Mouse (Mus musculus) spleen, postnatal 4 days (tissue): ENCODE measurements around the gene Lonp2.

Source experiments
- DNase-seq, 2 experiments: peaks; one replicate each; pipeline ENCODE4 v3.0.0; 2022; ENCODE audit warnings: low spot score in 2 of 2

The Lonp2 gene

DNA sequence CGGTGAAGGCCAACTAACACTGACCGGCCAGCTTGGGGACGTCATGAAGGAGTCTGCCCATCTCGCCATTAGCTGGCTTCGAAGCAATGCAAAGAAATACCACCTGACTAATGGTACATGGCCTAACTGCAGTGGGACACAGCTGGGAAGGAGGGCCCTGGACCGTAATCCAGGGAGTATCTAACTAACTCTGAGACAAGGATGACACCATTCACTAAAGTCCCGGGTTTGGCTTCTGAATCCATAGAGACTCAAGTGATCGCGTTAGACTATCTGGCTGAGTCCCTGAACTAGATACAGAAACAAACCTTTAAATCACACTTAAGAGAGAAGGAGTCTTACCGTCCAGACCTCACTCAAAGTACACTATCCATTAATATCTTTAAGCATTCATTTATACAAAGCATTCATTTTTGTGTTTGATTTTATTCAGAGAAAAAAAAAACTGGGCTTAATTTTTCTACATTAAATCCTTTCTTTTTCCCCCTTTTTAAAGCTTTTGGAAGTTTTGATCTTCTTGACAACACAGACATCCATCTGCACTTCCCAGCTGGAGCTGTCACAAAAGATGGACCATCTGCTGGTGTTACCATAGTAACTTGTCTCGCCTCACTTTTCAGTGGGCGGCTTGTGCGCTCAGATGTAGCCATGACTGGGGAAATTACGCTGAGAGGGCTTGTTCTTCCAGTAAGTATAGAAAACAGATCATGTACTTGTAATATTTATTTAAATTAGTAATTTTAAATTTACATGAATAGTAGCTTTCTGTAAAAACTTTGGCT, 89.8 kb downstream of the Lonp2 start:
- DNase-seq: no peak

- DNase-seq: no peak
These were observed 94.6 kb downstream of the Lonp2 start for GRCm38 (mm10) chr8:86718332-86718994.

DNA sequence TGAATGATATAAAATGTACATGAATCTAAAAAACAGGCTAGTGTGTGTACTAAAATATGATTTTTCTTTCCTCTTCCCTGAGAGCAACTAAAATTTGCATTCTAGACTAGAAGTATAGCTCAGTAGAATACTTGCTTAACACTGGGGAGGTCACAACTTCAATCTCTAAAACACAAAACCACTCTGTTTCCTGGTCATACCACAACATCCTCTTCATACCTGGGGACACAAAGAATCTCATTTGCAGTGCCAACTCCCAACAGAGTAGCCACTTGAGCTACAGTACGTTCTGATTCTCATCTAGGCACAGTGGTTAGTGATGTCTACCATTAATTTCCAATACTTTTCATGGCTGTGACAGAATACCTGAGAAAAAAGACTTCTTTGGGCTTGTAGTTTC, 95.5 kb downstream of the Lonp2 start:
- no peak for DNase-seq

- no peak for DNase-seq
These were observed 97.1 kb downstream of the Lonp2 start for GRCm38 (mm10) chr8:86720756-86721459.

- DNase-seq: no peak
These were observed 97.6 kb downstream of the Lonp2 start for GRCm38 (mm10) chr8:86721490-86721889.

DNA sequence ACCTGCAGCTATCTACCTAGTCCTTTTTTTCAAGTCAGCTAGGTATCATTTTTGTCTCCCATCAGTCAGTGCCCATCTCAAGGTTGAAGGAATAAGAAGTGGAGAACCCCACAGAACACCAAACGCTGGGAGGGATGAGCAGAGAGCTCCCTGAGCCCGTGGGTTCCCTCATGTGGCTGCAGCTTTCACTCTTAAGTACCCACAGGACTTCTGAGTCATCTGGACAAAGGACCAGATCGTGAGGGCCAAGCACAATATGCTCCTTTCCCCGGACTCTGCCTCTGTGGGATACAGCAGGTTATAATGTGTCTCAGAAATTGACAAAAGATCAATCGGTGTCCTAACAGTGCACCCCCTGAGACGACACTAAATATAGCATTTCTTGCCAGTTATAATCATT, 103.1 kb downstream of the Lonp2 start:
- no peak for DNase-seq

GRCm38 (mm10) chr8:86728224-86728950, 104.5 kb downstream of the Lonp2 start:
- no peak for DNase-seq

DNA sequence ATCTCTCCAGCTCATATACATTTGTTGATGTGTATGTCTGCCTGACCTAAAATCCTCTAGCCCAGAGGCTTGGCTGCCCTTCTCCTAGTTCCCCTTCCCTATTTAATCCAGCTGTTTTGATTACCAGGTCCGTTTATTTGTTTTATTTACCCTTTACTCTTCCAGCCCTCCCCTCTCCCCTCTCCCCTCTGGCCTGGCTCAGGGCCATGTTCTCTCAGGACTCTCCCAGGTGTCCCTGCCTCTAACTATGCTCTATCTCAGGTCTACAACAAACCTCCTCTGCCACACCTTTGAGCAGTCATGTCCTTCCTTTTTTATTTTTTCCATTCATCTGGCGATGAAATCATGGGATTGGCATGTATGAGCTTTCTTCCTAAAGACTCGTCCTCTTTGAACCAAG, 106.5 kb downstream of the Lonp2 start:
- no peak for DNase-seq

- no peak for DNase-seq
These were observed 107.0 kb downstream of the Lonp2 start for GRCm38 (mm10) chr8:86730860-86731259.

- no peak for DNase-seq
These were observed 110.3 kb downstream of the Lonp2 start for GRCm38 (mm10) chr8:86734171-86734570.

- no peak for DNase-seq
These were observed 111.1 kb downstream of the Lonp2 start for GRCm38 (mm10) chr8:86734954-86735353.

GRCm38 (mm10) chr8:86735446-86736111, 111.7 kb downstream of the Lonp2 start:
- DNase-seq: no peak

DNA sequence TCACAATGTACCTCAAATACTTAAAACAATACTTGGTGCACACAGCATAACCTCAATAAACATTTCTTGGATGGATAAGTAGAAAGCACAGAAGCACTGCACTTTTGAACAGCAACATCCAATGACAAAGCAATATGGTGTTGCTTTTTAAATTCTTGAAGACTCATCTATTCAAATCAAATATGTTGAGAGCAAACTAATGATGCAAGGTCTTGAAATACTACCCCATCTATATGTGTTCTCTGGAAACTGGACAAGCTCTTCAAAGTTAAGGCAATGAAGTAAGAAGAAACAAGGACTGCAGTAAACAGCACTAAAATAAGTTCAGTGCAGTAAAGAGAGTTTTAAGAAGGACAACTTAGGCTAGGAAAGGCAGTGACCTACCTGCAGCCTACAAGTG, 117.1 kb downstream of the Lonp2 start:
- no peak for DNase-seq

GRCm38 (mm10) chr8:86741627-86742026, 117.8 kb downstream of the Lonp2 start:
- DNase-seq: no peak

GRCm38 (mm10) chr8:86742605-86743345, 118.9 kb downstream of the Lonp2 start:
- DNase-seq: no peak

DNA sequence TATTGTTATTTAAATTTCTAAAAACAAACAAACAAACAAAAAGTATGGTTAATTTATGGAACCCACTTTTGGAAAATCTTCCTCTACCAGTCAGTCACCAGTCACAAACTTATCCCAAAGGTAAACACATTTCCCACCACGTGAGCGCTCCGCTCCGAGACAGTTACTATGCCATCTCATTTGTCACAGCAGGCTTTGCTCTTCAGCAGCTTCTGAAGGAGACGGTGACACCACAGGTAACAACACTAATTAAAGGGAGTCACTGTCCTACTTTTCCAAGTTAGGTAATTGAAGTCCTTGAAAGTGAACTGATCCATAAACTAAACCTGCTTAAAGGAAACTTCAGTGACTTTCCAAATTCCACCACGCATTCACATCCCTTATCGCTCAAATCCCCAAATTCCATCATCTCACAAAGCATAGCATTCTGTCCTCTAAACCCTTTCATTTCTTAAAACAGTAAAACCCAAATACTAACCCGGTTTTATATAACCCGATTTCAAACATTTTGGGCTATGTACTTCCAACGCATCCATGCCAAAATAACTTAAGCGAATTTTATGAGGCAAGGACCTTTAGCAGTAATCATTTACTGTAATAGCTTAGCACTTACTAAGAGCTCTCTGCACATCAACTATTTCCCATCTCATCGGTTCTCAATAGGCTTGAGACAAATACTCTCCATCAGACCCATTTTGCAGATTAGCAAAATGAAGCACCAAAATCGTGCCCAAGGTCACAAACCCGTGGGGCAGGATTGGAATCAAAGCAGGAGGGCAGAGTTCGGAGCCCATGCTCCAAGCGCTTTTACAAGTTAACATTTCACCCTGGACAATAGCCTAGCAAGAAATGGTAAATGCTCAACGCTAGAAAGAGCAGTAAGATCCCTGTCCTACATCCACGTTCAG, 120.7 kb downstream of the Lonp2 start:
- no peak for DNase-seq

DNA sequence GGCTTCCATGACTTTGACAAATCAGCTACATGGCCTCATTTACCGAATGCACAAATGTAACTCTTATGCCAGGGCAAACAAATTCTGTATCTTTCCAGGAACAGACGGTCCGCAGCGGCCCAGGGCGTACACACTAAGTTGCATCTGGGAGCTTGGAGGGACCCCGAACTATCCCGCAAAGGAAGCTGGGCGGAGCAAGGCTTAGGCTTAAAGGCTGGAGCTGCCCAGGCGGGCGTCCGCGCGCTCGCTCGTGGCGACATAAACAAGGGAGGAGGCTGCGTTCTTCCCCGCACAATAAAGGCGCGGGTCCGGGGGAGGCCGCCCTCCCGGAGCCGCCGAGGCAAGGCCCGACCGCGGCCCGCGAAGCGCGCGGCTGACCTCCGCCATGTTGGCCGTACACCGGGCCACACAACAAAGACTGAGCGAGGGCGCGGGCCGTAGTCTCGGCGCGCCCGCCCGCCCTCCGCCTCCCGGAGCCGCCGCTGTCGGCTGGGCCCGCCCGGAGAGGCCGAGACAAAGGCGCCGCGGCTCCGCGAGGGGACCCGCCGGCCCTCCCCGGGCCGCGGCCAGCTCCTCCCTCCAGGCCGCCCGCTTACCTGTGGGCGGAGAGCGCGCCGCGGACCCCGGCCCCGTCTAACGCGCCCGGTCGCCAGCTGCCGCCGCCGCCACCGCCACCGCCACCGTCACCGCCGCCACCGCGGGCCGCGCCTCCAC, 121.5 kb downstream of the Lonp2 start, which contains the start of the genes Gm10638 and Siah1a:
Gm10638 (plus strand) TSS at position 479 of the 714 bp plus-strand sequence.
Siah1a (minus strand) TSS at position 714 of the 714 bp plus-strand sequence.
- DNase-seq: peak; percentile 62 to 82

DNA sequence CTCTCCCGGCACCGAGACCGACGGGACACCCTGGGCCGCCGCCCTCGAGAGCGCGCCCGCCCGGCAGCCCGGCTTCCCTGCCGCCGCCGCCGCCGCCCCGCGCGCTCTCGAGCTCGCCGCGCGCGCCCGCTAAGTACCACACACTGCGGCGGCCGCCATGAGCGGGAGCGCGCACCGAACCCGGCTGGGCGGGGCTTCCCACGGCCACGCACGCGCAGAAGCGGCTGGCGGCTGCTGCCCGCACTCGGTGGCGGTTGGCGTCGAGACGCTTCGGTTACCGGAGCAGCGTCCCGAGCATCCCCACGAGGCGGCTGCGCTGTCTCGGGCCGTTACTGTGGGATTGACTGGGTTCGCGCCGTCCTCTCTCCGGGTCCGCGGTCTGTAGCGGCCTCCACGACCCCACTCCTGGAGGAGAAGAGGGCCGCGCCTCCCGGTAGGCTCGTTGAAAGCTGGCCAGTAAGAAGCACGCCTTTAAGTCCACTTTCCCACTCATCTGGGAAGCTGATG, 122.1 kb downstream of the Lonp2 start:
- DNase-seq: peak; percentile 96 to 99

GRCm38 (mm10) chr8:86746511-86746910, 122.7 kb downstream of the Lonp2 start:
- DNase-seq: peak in 1 of 2 experiments; percentile 25
